Mouse (Mus musculus): ENCODE results near the gene Pim3. TPM values are rescaled to one million over a fixed set of nuclear protein-coding genes. Genes with fewer than 3 reads are reported as not detected.

Gene Pim3
- polyA plus RNA-seq, 1 experiment, result 60.3 TPM

- Histone ChIP-seq H3K4me3 (ENCODE audit: low read depth, low read length) (peak overlapping the region; percentile 82), H3K27ac (ENCODE audit: insufficient read depth, low read depth, low read length) (no peak overlapping the region), H3K36me3 (ENCODE audit: control insufficient read depth, insufficient read depth, low read length) (peaks cover 35% of the 10 kb centered on the region), H3K4me1 (ENCODE audit: control insufficient read depth, insufficient read depth, insufficient read length, low read length) (peaks cover 25% of the 10 kb centered on the region; the same call in 1 of the 2 replicates), H3K27me3 (ENCODE audit: control insufficient read depth, insufficient read depth, low read length) (no peaks in the 10 kb centered on the region)
- under 1% methylated on average over 23 of the region's 23 CpGs for WGBS
- no peak for TF ChIP-seq POLR2A (IDR thresholded peaks at IDR 0.05; ENCODE audit: low read depth, low read length)
Measured at GRCm38 (mm10) chr15:88819906-88820303, 42.1 kb upstream of the Pim3 start.

- no peaks in the 10 kb centered on the region for H3K27me3 ChIP-seq (ENCODE audit: control insufficient read depth, insufficient read depth, low read length)
- TF ChIP-seq CTCF (IDR thresholded peaks at IDR 0.05; ENCODE audit: extremely low read depth, insufficient read length, insufficient replicate concordance, low read depth, low read length) (no peak), POLR2A (IDR thresholded peaks at IDR 0.05; ENCODE audit: low read depth, low read length) (no peak)
- 53% methylated on average over 7 of the region's 7 CpGs for WGBS
- peaks cover 17% of the 10 kb centered on the region; the same call in 1 of the 2 replicates for H3K4me1 ChIP-seq (ENCODE audit: control insufficient read depth, insufficient read depth, insufficient read length, low read length)
- H3K36me3 ChIP-seq (ENCODE audit: control insufficient read depth, insufficient read depth, low read length), result peaks cover 41% of the 10 kb centered on the region
- peak overlapping the region; percentile 5; the same call in 1 of the 2 replicates for H3K4me3 ChIP-seq (ENCODE audit: low read depth, low read length)
- no peak overlapping the region for H3K27ac ChIP-seq (ENCODE audit: insufficient read depth, low read depth, low read length)
Measured at GRCm38 (mm10) chr15:88821403-88821802, 40.6 kb upstream of the Pim3 start.

GRCm38 (mm10) chr15:88822513-88822912 lies 39.5 kb upstream of the Pim3 start:
- TF ChIP-seq CTCF (IDR thresholded peaks at IDR 0.05; ENCODE audit: extremely low read depth, insufficient read length, insufficient replicate concordance, low read depth, low read length) (no peak), POLR2A (IDR thresholded peaks at IDR 0.05; ENCODE audit: low read depth, low read length) (no peak)
- peaks cover 44% of the 10 kb centered on the region for H3K36me3 ChIP-seq (ENCODE audit: control insufficient read depth, insufficient read depth, low read length)
- H3K4me1 ChIP-seq (ENCODE audit: control insufficient read depth, insufficient read depth, insufficient read length, low read length), result peaks cover 17% of the 10 kb centered on the region; the same call in 1 of the 2 replicates
- WGBS, result 87% methylated on average over 7 of the region's 7 CpGs
- H3K27ac ChIP-seq (ENCODE audit: insufficient read depth, low read depth, low read length), result no peak overlapping the region
- H3K4me3 ChIP-seq (ENCODE audit: low read depth, low read length), result no peak overlapping the region
- no peaks in the 10 kb centered on the region for H3K27me3 ChIP-seq (ENCODE audit: control insufficient read depth, insufficient read depth, low read length)

GRCm38 (mm10) chr15:88823376-88823775 lies 38.6 kb upstream of the Pim3 start:
- Histone ChIP-seq H3K36me3 (ENCODE audit: control insufficient read depth, insufficient read depth, low read length) (peaks cover 44% of the 10 kb centered on the region), H3K27ac (ENCODE audit: insufficient read depth, low read depth, low read length) (no peak overlapping the region), H3K4me1 (ENCODE audit: control insufficient read depth, insufficient read depth, insufficient read length, low read length) (peaks cover 17% of the 10 kb centered on the region; the same call in 1 of the 2 replicates), H3K27me3 (ENCODE audit: control insufficient read depth, insufficient read depth, low read length) (no peaks in the 10 kb centered on the region), H3K4me3 (ENCODE audit: low read depth, low read length) (no peak overlapping the region)
- TF ChIP-seq POLR2A (IDR thresholded peaks at IDR 0.05; ENCODE audit: low read depth, low read length), result no peak
- no peak for TF ChIP-seq CTCF (IDR thresholded peaks at IDR 0.05; ENCODE audit: extremely low read depth, insufficient read length, insufficient replicate concordance, low read depth, low read length)
- WGBS, result 92% methylated on average over 5 of the region's 5 CpGs

GRCm38 (mm10) chr15:88827466-88827865 lies 34.5 kb upstream of the Pim3 start:
- H3K4me1 ChIP-seq (ENCODE audit: control insufficient read depth, insufficient read depth, insufficient read length, low read length), result peaks cover 11% of the 10 kb centered on the region; the same call in 1 of the 2 replicates
- no peaks in the 10 kb centered on the region for H3K27me3 ChIP-seq (ENCODE audit: control insufficient read depth, insufficient read depth, low read length)
- no peak overlapping the region for H3K27ac ChIP-seq (ENCODE audit: insufficient read depth, low read depth, low read length)
- WGBS, result 89% methylated on average over 6 of the region's 6 CpGs
- TF ChIP-seq POLR2A (IDR thresholded peaks at IDR 0.05; ENCODE audit: low read depth, low read length), result no peak
- TF ChIP-seq CTCF (IDR thresholded peaks at IDR 0.05; ENCODE audit: extremely low read depth, insufficient read length, insufficient replicate concordance, low read depth, low read length), result 0 out of 2 replicates have a peak, but pooled peaks have one; percentile 6
- no peak overlapping the region for H3K4me3 ChIP-seq (ENCODE audit: low read depth, low read length)
- peaks cover 37% of the 10 kb centered on the region for H3K36me3 ChIP-seq (ENCODE audit: control insufficient read depth, insufficient read depth, low read length)

GRCm38 (mm10) chr15:88827991-88828799 lies 33.8 kb upstream of the Pim3 start:
- H3K27ac ChIP-seq (ENCODE audit: insufficient read depth, low read depth, low read length), result no peak overlapping the region
- TF ChIP-seq POLR2A (IDR thresholded peaks at IDR 0.05; ENCODE audit: low read depth, low read length) (no peak), CTCF (IDR thresholded peaks at IDR 0.05; ENCODE audit: extremely low read depth, insufficient read length, insufficient replicate concordance, low read depth, low read length) (no peak)
- H3K36me3 ChIP-seq (ENCODE audit: control insufficient read depth, insufficient read depth, low read length), result peaks cover 30% of the 10 kb centered on the region
- H3K27me3 ChIP-seq (ENCODE audit: control insufficient read depth, insufficient read depth, low read length), result no peaks in the 10 kb centered on the region
- 17% methylated on average over 9 of the region's 9 CpGs for WGBS
- peaks cover 14% of the 10 kb centered on the region; the same call in 1 of the 2 replicates for H3K4me1 ChIP-seq (ENCODE audit: control insufficient read depth, insufficient read depth, insufficient read length, low read length)
- no peak overlapping the region for H3K4me3 ChIP-seq (ENCODE audit: low read depth, low read length)
